In the genomic region with DNA sequence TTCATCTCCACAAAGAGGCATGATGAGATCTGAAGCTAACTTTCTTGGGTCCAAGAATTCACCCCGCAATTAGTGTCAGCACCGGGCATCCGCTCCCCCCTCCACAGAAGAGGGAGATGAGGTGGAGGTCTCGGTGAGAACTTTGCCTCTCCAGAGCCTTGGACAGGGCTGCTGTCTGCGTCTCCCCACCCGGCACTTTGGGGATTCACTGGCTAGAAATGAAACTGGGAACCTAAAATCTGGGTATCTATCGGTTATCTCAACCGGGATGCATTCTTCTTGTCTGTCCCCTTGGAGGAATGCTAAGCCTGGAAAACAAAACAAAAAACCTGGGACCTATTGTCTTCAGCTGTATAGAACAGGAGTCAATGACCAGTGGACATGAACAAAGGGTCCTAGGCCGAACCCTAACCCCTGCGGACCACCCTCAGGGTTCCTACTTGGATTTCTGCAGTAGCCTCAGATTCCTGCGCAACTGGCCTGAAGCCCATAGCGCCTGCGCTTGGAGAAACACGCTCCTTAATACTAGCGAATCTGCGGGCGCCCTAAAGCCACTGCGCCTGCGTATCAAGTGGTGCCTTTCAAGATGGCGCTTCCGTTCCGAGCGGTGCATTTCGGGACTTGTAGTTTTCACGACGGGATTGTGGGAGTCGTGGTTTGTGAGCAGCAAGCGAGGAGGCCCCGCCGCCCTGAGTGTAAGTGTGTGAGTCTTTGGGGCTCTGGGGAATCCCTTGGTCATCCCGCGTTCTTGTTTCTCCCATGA, we compare ENCODE assay signal across 8 mouse cellular contexts. TPM values are rescaled to one million over a fixed set of nuclear protein-coding genes. Genes with fewer than 3 reads are reported as not detected.
DNase-seq lines count a peak whose midpoint lies in the region; ATAC-seq and TF ChIP-seq lines count a peak whose summit lies in the region.

A gene (plus strand): TSS at position 638 of the 763 bp plus-strand sequence.

- no peaks in the 10 kb centered on the region for H3K27me3 ChIP-seq in embryonic facial prominence, embryonic 13.5 days
- no peaks in the 10 kb centered on the region for H3K27me3 ChIP-seq in kidney, adult 2 months (replicated peaks; ENCODE audit: control insufficient read depth, insufficient read depth, low read length)
- no peaks in the 10 kb centered on the region for H3K27me3 ChIP-seq in limb, embryonic 12.5 days
- no peaks in the 10 kb centered on the region for H3K27me3 ChIP-seq in midbrain, embryonic 15.5 days (replicated peaks)
- no peaks in the 10 kb centered on the region for H3K27me3 ChIP-seq in spleen, adult 2 months (ENCODE audit: control insufficient read depth, insufficient read depth, low read length)

- peak; percentile 77 for DNase-seq in 3134 (ENCODE audit: extremely low read depth, insufficient read length, low spot score)
- DNase-seq in adrenal gland, postnatal 36 days, result peak; percentile 94 to 95
- peak; percentile 97 to 99 for DNase-seq in heart, adult 18-20 months
- DNase-seq in kidney, adult 2 months, result peak; percentile 97
- peak; percentile 89 to 93 for DNase-seq in spleen, adult 2 months (ENCODE audit: low read depth in 1 of 2, low spot score in 2 of 2)

- peaks cover 18% of the 10 kb centered on the region for H3K4me1 ChIP-seq in embryonic facial prominence, embryonic 13.5 days
- H3K4me1 ChIP-seq in kidney, adult 2 months (ENCODE audit: control insufficient read depth, insufficient read depth, low read length), result peaks cover 14% of the 10 kb centered on the region; the same call in 1 of the 2 replicates
- H3K4me1 ChIP-seq in limb, embryonic 12.5 days (replicated peaks), result peaks cover 20% of the 10 kb centered on the region
- H3K4me1 ChIP-seq in midbrain, embryonic 15.5 days, result peaks cover 23% of the 10 kb centered on the region
- H3K4me1 ChIP-seq in spleen, adult 2 months (ENCODE audit: control insufficient read depth, insufficient read depth, insufficient read length), result peaks cover 10% of the 10 kb centered on the region; the same call in 1 of the 2 replicates

- TF ChIP-seq CTCF in kidney, adult 2 months (conservative IDR thresholded peaks at IDR 0.05; ENCODE audit: insufficient read depth, insufficient read length, low read depth, low read length), result no peak
- no peak for TF ChIP-seq CTCF in spleen, adult 2 months (IDR thresholded peaks at IDR 0.05; ENCODE audit: extremely low read depth, insufficient read depth, insufficient read length, insufficient replicate concordance)

- H3K36me3 ChIP-seq in embryonic facial prominence, embryonic 13.5 days, result peaks cover 6% of the 10 kb centered on the region
- no peaks in the 10 kb centered on the region for H3K36me3 ChIP-seq in kidney, adult 2 months (ENCODE audit: control insufficient read depth, insufficient read depth, low read length)
- H3K36me3 ChIP-seq in limb, embryonic 12.5 days, result peaks cover 8% of the 10 kb centered on the region; the same call in 1 of the 2 replicates
- H3K36me3 ChIP-seq in midbrain, embryonic 15.5 days (replicated peaks), result no peaks in the 10 kb centered on the region; the same call in 1 of the 2 replicates
- peaks cover 2% of the 10 kb centered on the region; the same call in 1 of the 2 replicates for H3K36me3 ChIP-seq in spleen, adult 2 months (ENCODE audit: control insufficient read depth, insufficient read depth, low read length)

- WGBS in embryonic facial prominence, embryonic 13.5 days, result 10% methylated on average over 32 of the region's 32 CpGs
- 9% methylated on average over 32 of the region's 32 CpGs for WGBS in kidney, adult 2 months
- WGBS in limb, embryonic 12.5 days, result 11% methylated on average over 32 of the region's 32 CpGs
- WGBS in midbrain, embryonic 15.5 days, result 7% methylated on average over 32 of the region's 32 CpGs
- 9% methylated on average over 32 of the region's 32 CpGs for WGBS in spleen, adult 2 months

- peak within 1 kb of the TSS; percentile 78 for H3K9ac ChIP-seq in embryonic facial prominence, embryonic 13.5 days
- peak within 1 kb of the TSS; percentile 70 for H3K9ac ChIP-seq in limb, embryonic 12.5 days (replicated peaks)
- H3K9ac ChIP-seq in midbrain, embryonic 15.5 days, result peak within 1 kb of the TSS; percentile 74

- H3K4me3 ChIP-seq in embryonic facial prominence, embryonic 13.5 days, result peak within 1 kb of the TSS; percentile 58
- H3K4me3 ChIP-seq in kidney, adult 2 months (ENCODE audit: insufficient read depth, low read depth, low read length), result peak within 1 kb of the TSS; percentile 81
- H3K4me3 ChIP-seq in limb, embryonic 12.5 days (replicated peaks), result peak within 1 kb of the TSS; percentile 65
- H3K4me3 ChIP-seq in midbrain, embryonic 15.5 days, result peak within 1 kb of the TSS; percentile 70
- H3K4me3 ChIP-seq in spleen, adult 2 months (ENCODE audit: extremely low read depth, insufficient read depth, insufficient read length), result peak within 1 kb of the TSS; percentile 68

- peak within 1 kb of the TSS; percentile 74 for H3K27ac ChIP-seq in embryonic facial prominence, embryonic 13.5 days
- H3K27ac ChIP-seq in kidney, adult 2 months (ENCODE audit: insufficient read depth, low read depth, low read length), result peak within 1 kb of the TSS; percentile 63; the same call in 1 of the 2 replicates
- H3K27ac ChIP-seq in limb, embryonic 12.5 days, result peak within 1 kb of the TSS; percentile 72
- peak within 1 kb of the TSS; percentile 81 for H3K27ac ChIP-seq in midbrain, embryonic 15.5 days
- H3K27ac ChIP-seq in spleen, adult 2 months (ENCODE audit: insufficient read depth, low read length), result no peak within 1 kb of the TSS

- peak; percentile 55 for TF ChIP-seq POLR2A in kidney, adult 2 months (IDR thresholded peaks at IDR 0.05; ENCODE audit: low read depth, low read length)
- peak; percentile 25; the same call in 1 of the 2 replicates for TF ChIP-seq POLR2A in spleen, adult 2 months (IDR thresholded peaks at IDR 0.05; ENCODE audit: low read depth, low read length)

- H3K9me3 ChIP-seq in embryonic facial prominence, embryonic 13.5 days, result no peaks in the 10 kb centered on the region
- H3K9me3 ChIP-seq in limb, embryonic 12.5 days, result no peaks in the 10 kb centered on the region
- no peaks in the 10 kb centered on the region for H3K9me3 ChIP-seq in midbrain, embryonic 15.5 days

- ATAC-seq in embryonic facial prominence, embryonic 13.5 days (ENCODE audit: insufficient number of reproducible peaks, insufficient read depth, low FRiP score, low TSS enrichment, low read depth), result peak; percentile 89
- ATAC-seq in limb, embryonic 12.5 days (ENCODE audit: insufficient number of reproducible peaks, insufficient read depth, low FRiP score, low TSS enrichment, low read depth), result peak; percentile 92
- peak; percentile 95 for ATAC-seq in midbrain, embryonic 15.5 days (replicated peaks)

- H3K4me2 ChIP-seq in embryonic facial prominence, embryonic 13.5 days, result peak within 1 kb of the TSS; percentile 84
- H3K4me2 ChIP-seq in limb, embryonic 12.5 days, result peak within 1 kb of the TSS; percentile 71
- peak within 1 kb of the TSS; percentile 85 for H3K4me2 ChIP-seq in midbrain, embryonic 15.5 days

RNA-seq across cellular contexts. Expression of the gene that starts here (rescaled TPM):
- total RNA-seq in adrenal gland, postnatal 36 days (2021), result 10 to 100 TPM; 56.5 to 61.6 TPM
- 128 and 138 TPM in 2 replicates for polyA plus RNA-seq in embryonic facial prominence, embryonic 13.5 days (2015; fragmentation: Nextera tagmentation; extraction: Ambion mirVana)
- total RNA-seq in heart, adult 18-20 months (2021), result 10 to 100 TPM; 80.8 to 88.3 TPM
- polyA plus RNA-seq in kidney, adult 2 months (2012; rRNA removed), result 30.4 and 32.6 TPM in 2 replicates
- 152 and 160 TPM in 2 replicates for polyA plus RNA-seq in limb, embryonic 12.5 days (2016; fragmentation: Nextera tagmentation; extraction: Ambion mirVana)
- 57.3 and 58.1 TPM in 2 replicates for polyA plus RNA-seq in midbrain, embryonic 15.5 days (2015; fragmentation: Nextera tagmentation; extraction: Ambion mirVana)
- polyA plus RNA-seq in spleen, adult 2 months (2012; rRNA removed), result 10.8 and 12.0 TPM in 2 replicates
